In the genomic region with DNA sequence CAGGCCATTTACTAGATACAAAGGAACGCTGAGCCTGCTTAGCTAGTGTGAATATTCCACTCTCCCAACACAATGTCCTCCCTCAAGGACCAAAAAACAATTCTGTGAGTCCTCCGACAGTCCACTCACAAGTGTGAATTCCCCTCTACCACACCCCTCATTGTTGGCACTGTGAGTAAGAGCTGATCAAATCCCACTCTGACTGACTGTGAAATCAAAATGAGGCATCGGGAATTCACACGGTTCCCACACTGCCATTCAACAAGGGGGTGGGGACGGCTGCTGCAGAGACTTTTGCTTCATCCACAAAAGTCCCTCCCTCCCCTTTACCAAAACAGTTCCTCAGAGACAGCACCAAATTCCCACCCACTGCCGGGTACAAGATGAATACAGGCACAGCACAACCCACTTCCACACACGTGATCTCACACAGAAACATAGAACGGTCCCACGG, we compare ENCODE assay signal across 8 mouse cellular contexts. TPM values are rescaled to one million over a fixed set of nuclear protein-coding genes. Genes with fewer than 3 reads are reported as not detected.
A peak's percentile ranks its signal among the peaks of the same experiment; 100 is the strongest.
DNase-seq lines count a peak whose midpoint lies in the region; ATAC-seq and TF ChIP-seq lines count a peak whose summit lies in the region.
"Had no signal": no experiment of that assay in that cellular context is flagged by ENCODE, and none has a peak within 500 bp of the region (broad histone marks: within the 10 kb centered on the region; RNA-seq: fewer than 3 reads in every experiment).

No protein-coding gene starts in this region.

- ATAC-seq in hindbrain, postnatal 0 days, result no peak
- ATAC-seq in kidney, embryonic 14.5 days (ENCODE audit: low FRiP score, low TSS enrichment), result no peak

- WGBS in lung, adult 2 months, result 30% methylated on average over 9 of the region's 9 CpGs
- 27% methylated on average over 9 of the region's 9 CpGs for WGBS in hindbrain, postnatal 0 days
- 42% methylated on average over 9 of the region's 9 CpGs for WGBS in small intestine, adult 2 months
- 45% methylated on average over 9 of the region's 9 CpGs for WGBS in kidney, embryonic 14.5 days

- no peak overlapping the region for H3K4me3 ChIP-seq in lung, adult 2 months (replicated peaks; ENCODE audit: extremely low read depth, low read depth, low read length)
- no peak overlapping the region for H3K4me3 ChIP-seq in hindbrain, postnatal 0 days (ENCODE audit: low read length)
- H3K4me3 ChIP-seq in small intestine, adult 2 months (ENCODE audit: low read depth, low read length), result peak overlapping the region; percentile 55
- H3K4me3 ChIP-seq in kidney, embryonic 14.5 days (ENCODE audit: low read length), result no peak overlapping the region

- peak overlapping the region; percentile 17 for H3K4me2 ChIP-seq in hindbrain, postnatal 0 days (ENCODE audit: low read depth, low read length)
- no peak overlapping the region for H3K4me2 ChIP-seq in kidney, embryonic 14.5 days (replicated peaks; ENCODE audit: low read depth, low read length)

- no peak overlapping the region for H3K27ac ChIP-seq in hindbrain, postnatal 0 days
- peak overlapping the region; percentile 35 for H3K27ac ChIP-seq in small intestine, adult 2 months (ENCODE audit: insufficient read depth, low read depth, low read length)
- no peak overlapping the region for H3K27ac ChIP-seq in kidney, embryonic 14.5 days (ENCODE audit: low read depth, low read length)

- no peaks in the 10 kb centered on the region for H3K36me3 ChIP-seq in hindbrain, postnatal 0 days (ENCODE audit: insufficient read depth, low read length)
- peaks cover 12% of the 10 kb centered on the region for H3K36me3 ChIP-seq in small intestine, adult 2 months (ENCODE audit: control insufficient read depth, insufficient read depth, low read length)
- no peaks in the 10 kb centered on the region for H3K36me3 ChIP-seq in kidney, embryonic 14.5 days (ENCODE audit: control insufficient read depth, insufficient read depth, low read length)

- H3K9ac ChIP-seq in hindbrain, postnatal 0 days (replicated peaks; ENCODE audit: low read length), result no peak overlapping the region
- H3K9ac ChIP-seq in kidney, embryonic 14.5 days (ENCODE audit: low read depth, low read length), result no peak overlapping the region

- no peaks in the 10 kb centered on the region; the same call in 1 of the 2 replicates for H3K4me1 ChIP-seq in lung, adult 2 months (ENCODE audit: control insufficient read depth, insufficient read depth, low read length)
- no peaks in the 10 kb centered on the region for H3K4me1 ChIP-seq in hindbrain, postnatal 0 days (ENCODE audit: insufficient read depth, low read length)
- H3K4me1 ChIP-seq in small intestine, adult 2 months (ENCODE audit: control insufficient read depth, insufficient read depth, insufficient read length, low read length), result peaks cover 39% of the 10 kb centered on the region
- H3K4me1 ChIP-seq in kidney, embryonic 14.5 days (ENCODE audit: control insufficient read depth, insufficient read depth, low read length), result peaks cover 6% of the 10 kb centered on the region; the same call in 1 of the 2 replicates

- DNase-seq in lung, postnatal 25 days (ENCODE audit: low spot score), result peak; percentile 22
- no peak for DNase-seq in lung, adult 2 months
- DNase-seq in embryo, embryonic 10.5 days (ENCODE audit: low spot score), result peak; percentile 68
- DNase-seq in hindbrain, postnatal 0 days (ENCODE audit: low spot score), result no peak
- DNase-seq in adrenal gland, postnatal 25 days, result no peak
- DNase-seq: gastrocnemius, postnatal 14 days had no signal

- no peak for TF ChIP-seq CTCF in lung, adult 2 months (IDR thresholded peaks at IDR 0.05; ENCODE audit: insufficient read depth, low read length)
- no peak for TF ChIP-seq CTCF in hindbrain, postnatal 0 days (IDR thresholded peaks at IDR 0.05; ENCODE audit: low read depth)
- TF ChIP-seq CTCF in small intestine, adult 2 months (IDR thresholded peaks at IDR 0.05; ENCODE audit: extremely low read depth, insufficient read length, insufficient replicate concordance, low read depth, low read length), result no peak

- TF ChIP-seq POLR2A in lung, adult 2 months (IDR thresholded peaks at IDR 0.05; ENCODE audit: borderline replicate concordance, extremely low read depth, low read depth, low read length), result no peak
- TF ChIP-seq POLR2A in small intestine, adult 2 months (IDR thresholded peaks at IDR 0.05; ENCODE audit: low read depth, low read length), result no peak

- H3K27me3 ChIP-seq in hindbrain, postnatal 0 days (ENCODE audit: insufficient read depth, low read length), result no peaks in the 10 kb centered on the region
- no peaks in the 10 kb centered on the region for H3K27me3 ChIP-seq in small intestine, adult 2 months (ENCODE audit: control insufficient read depth, insufficient read depth, low read length)
- no peaks in the 10 kb centered on the region for H3K27me3 ChIP-seq in kidney, embryonic 14.5 days (ENCODE audit: control insufficient read depth, insufficient read depth, low read length)

- no peaks in the 10 kb centered on the region for H3K9me3 ChIP-seq in hindbrain, postnatal 0 days (ENCODE audit: low read length)
- no peaks in the 10 kb centered on the region for H3K9me3 ChIP-seq in kidney, embryonic 14.5 days (ENCODE audit: control insufficient read depth, low read length)

RNA-seq across cellular contexts. Expression of a gene that starts 8.7 kb away (rescaled TPM):
- polyA plus RNA-seq in lung, adult 2 months (2012; rRNA removed), result 43.9 and 47.2 TPM in 2 replicates
- total RNA-seq in hindbrain, postnatal 0 days (2014; rRNA removed), result 15.3 and 16.7 TPM in 2 replicates
- polyA plus RNA-seq in hindbrain, postnatal 0 days (2015; fragmentation: Nextera tagmentation; extraction: Ambion mirVana), result 17.1 and 19.8 TPM in 2 replicates
- 47.9 and 122 TPM in 2 replicates for polyA plus RNA-seq in small intestine, adult 2 months (2012; rRNA removed)
- polyA plus RNA-seq in kidney, embryonic 14.5 days (2014; fragmentation: Nextera tagmentation; extraction: Ambion mirVana), result 12.3 and 14.8 TPM in 2 replicates
- 79.9 and 97.1 TPM in 2 replicates for total RNA-seq in adrenal gland, postnatal 25 days (2021)

RNA-seq across cellular contexts. Expression of a gene that starts 51.8 kb away (rescaled TPM):
- 693 and 908 TPM in 2 replicates for polyA plus RNA-seq in lung, adult 2 months (2012; rRNA removed)
- 28.5 and 30.5 TPM in 2 replicates for total RNA-seq in hindbrain, postnatal 0 days (2014; rRNA removed)
- polyA plus RNA-seq in hindbrain, postnatal 0 days (2015; fragmentation: Nextera tagmentation; extraction: Ambion mirVana), result 78.0 and 78.1 TPM in 2 replicates
- polyA plus RNA-seq in small intestine, adult 2 months (2012; rRNA removed), result 52.2 and 90.3 TPM in 2 replicates
- 83.0 and 101 TPM in 2 replicates for polyA plus RNA-seq in kidney, embryonic 14.5 days (2014; fragmentation: Nextera tagmentation; extraction: Ambion mirVana)
- total RNA-seq in adrenal gland, postnatal 25 days (2021), result 255 and 328 TPM in 2 replicates

Comparison
In these comparisons a context has a peak if more than half of its experiments do, and no peak if none do; other contexts are left out.
1. DNase-seq: peak in lung, postnatal 25 days (single experiment) and embryo, embryonic 10.5 days (single experiment); none in lung, adult 2 months (single experiment), hindbrain, postnatal 0 days (single experiment) and adrenal gland, postnatal 25 days (single experiment).